In the genomic region with DNA sequence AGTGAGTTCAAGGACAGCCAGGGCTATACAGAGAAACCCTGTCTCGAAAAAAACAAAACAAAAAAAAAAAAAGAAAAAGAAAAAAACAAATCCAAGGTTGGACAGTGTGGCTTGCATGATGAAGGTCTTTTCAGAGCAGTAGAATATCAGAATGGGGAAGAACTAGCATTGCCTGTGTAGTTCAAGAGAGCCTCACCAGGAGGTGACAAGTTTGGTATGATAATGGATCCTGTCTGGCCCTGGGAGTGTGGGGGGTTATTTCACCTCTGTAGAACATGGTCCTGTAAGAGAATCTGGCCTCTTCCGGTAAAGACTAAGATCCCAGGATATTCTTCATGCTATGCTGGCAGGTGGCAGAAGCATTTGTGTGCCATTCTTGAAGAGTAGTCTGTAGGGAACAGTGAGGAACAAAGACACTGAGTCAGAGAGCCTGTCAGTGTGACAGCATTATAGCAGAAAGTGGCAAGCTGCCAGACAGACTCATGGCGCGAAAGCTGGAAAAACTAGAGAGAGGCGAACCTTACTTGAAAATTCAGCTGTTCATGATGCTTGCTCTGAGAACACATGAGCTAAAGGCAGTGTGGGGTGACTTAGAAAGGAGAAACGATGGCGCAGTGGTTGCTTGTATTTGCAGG, we compare ENCODE assay signal across 9 mouse cellular contexts. TPM values are rescaled to one million over a fixed set of nuclear protein-coding genes. Genes with fewer than 3 reads are reported as not detected.
DNase-seq lines count a peak whose midpoint lies in the region; ATAC-seq lines count a peak whose summit lies in the region.
"Had no signal": no experiment of that assay in that cellular context is flagged by ENCODE, and none has a peak within 500 bp of the region (broad histone marks: within the 10 kb centered on the region; RNA-seq: fewer than 3 reads in every experiment).

No protein-coding gene starts in this region.

- no peak overlapping the region for H3K4me2 ChIP-seq in midbrain, embryonic 13.5 days (replicated peaks)

- H3K4me1 ChIP-seq in midbrain, embryonic 13.5 days (replicated peaks), result peaks cover 8% of the 10 kb centered on the region
- no peaks in the 10 kb centered on the region for H3K4me1 ChIP-seq in midbrain, embryonic 10.5 days

- 67% methylated on average over 7 of the region's 7 CpGs for WGBS in midbrain, embryonic 13.5 days
- WGBS in midbrain, embryonic 10.5 days, result 96% methylated on average over 7 of the region's 7 CpGs

- 0 out of 2 replicates have a peak overlapping the region, but pooled peaks have one; percentile 11 for H3K27ac ChIP-seq in midbrain, embryonic 13.5 days
- no peak overlapping the region for H3K27ac ChIP-seq in midbrain, embryonic 10.5 days (replicated peaks)

- peaks cover 60% of the 10 kb centered on the region for H3K36me3 ChIP-seq in midbrain, embryonic 13.5 days
- peaks cover 98% of the 10 kb centered on the region for H3K36me3 ChIP-seq in midbrain, embryonic 10.5 days

- no peaks in the 10 kb centered on the region for H3K27me3 ChIP-seq in midbrain, embryonic 13.5 days
- H3K27me3 ChIP-seq in midbrain, embryonic 10.5 days (ENCODE audit: low read depth, poor library complexity, severe bottlenecking), result no peaks in the 10 kb centered on the region
- H3K27me3 ChIP-seq: Patski had no signal

- no peaks in the 10 kb centered on the region for H3K9me3 ChIP-seq in midbrain, embryonic 13.5 days
- no peaks in the 10 kb centered on the region for H3K9me3 ChIP-seq in midbrain, embryonic 10.5 days (replicated peaks)

- H3K4me3 ChIP-seq in midbrain, embryonic 13.5 days (replicated peaks), result no peak overlapping the region
- no peak overlapping the region for H3K4me3 ChIP-seq in midbrain, embryonic 10.5 days
- H3K4me3 ChIP-seq: erythroblast, embryonic 14.5 days had no signal

- DNase-seq in midbrain, embryonic 10.5 days (ENCODE audit: low spot score), result no peak
- DNase-seq in frontal cortex, postnatal 14 days (ENCODE audit: low spot score in 2 of 2), result peak; percentile 38 to 58
- peak; percentile 28 to 43 for DNase-seq in left cerebral cortex, adult 8-10 months (ENCODE audit: low spot score in 2 of 2)
- peak; percentile 64 for DNase-seq in telencephalon, adult 2 months (ENCODE audit: low read depth, low spot score)
- DNase-seq in thymus, postnatal 4 days, result no peak
- no peak for DNase-seq in embryo, embryonic 10 days (ENCODE audit: low spot score)

- no peak overlapping the region for H3K9ac ChIP-seq in midbrain, embryonic 13.5 days (replicated peaks)

- ATAC-seq in midbrain, embryonic 13.5 days, result no peak
- ATAC-seq: Patski had no signal

RNA-seq across cellular contexts. Expression of gene Sh2b3, which starts 58.8 kb away (rescaled TPM):
- polyA plus RNA-seq in midbrain, embryonic 13.5 days (2015; fragmentation: Nextera tagmentation; extraction: Ambion mirVana), result 5.3 and 6.0 TPM in 2 replicates
- 6.9 and 8.1 TPM in 2 replicates for polyA plus RNA-seq in midbrain, embryonic 10.5 days (2016; fragmentation: Nextera tagmentation; extraction: Ambion mirVana)
- 10 to 100 TPM; 17.9 to 22.1 (median 19.9) TPM for total RNA-seq in left cerebral cortex, adult 8-10 months (2022)

Comparison
In these comparisons a context has a peak if more than half of its experiments do, and no peak if none do; other contexts are left out.
1. DNase-seq: peak in frontal cortex, postnatal 14 days (2 of 2), left cerebral cortex, adult 8-10 months (2 of 2) and telencephalon, adult 2 months (single experiment); none in midbrain, embryonic 10.5 days (single experiment), thymus, postnatal 4 days (single experiment) and embryo, embryonic 10 days (single experiment).